Mouse (Mus musculus) lung, postnatal 10 days (tissue): ENCODE results near the gene Plxna3.

Source experiments
- DNase-seq: peaks from one replicate; pipeline ENCODE4 v3.0.0; 2021

Gene Plxna3

GRCm38 (mm10) chrX:74368209-74368909 lies 39.5 kb downstream of the Plxna3 start:
- peak; percentile 80 for DNase-seq

DNA sequence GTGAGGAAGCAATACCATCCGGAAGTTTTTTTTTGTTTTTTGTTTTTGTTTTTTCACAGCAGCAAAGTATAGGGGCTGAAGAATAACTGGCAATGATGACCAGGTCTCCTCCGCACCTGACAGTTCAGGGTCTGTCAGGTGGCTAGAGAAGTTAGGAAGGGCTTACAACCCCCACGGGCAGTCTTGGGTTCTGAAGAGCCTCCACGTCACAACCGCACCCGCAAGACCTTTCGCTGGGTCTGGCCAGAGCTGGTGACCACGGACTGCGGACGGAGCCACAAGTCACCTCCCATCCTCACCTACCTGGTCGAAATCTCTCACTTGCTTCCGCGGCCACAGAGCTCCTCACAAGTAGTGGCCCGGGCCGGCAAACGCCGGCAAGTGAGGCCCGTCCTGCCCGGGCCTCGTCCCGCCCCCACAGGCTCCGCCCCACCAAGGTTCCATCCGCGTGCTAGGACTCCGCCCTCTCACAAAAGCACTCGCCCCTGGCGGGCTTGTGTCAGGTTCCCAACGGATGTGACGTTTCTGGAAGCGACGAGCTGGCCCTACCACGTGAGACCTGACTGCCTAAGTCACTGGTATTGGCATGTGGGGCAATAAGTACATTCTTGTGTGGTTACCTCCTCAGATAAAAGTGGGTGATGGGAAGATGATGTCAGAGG lies 44.2 kb downstream of the Plxna3 start, which contains the start of the genes Ubl4a and Slc10a3:
TSS of gene Ubl4a (minus strand) at position 331 of the 662 bp plus-strand sequence.
TSS of gene Slc10a3 (minus strand) at position 462 of the 662 bp plus-strand sequence.
- DNase-seq: peak; percentile 95

DNA sequence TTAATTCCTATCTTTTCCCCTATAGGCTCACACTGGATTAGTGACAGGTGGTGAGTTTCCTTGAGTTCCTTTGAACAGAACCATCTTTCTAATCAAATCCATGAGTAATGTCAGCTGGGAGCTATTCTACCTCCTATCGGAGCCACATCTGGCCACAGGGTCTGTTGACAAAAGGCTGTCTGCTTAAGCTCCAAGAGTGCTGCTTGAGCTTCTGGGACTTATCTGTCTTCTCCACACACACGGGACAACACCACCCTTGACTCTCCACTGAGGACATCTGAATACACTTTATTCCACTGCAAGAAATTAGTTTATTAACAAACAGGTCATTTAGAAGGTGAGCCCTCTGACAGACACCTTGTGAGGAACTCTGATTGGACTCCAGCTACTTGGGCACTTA lies 55.6 kb downstream of the Plxna3 start:
- DNase-seq: no peak

DNA sequence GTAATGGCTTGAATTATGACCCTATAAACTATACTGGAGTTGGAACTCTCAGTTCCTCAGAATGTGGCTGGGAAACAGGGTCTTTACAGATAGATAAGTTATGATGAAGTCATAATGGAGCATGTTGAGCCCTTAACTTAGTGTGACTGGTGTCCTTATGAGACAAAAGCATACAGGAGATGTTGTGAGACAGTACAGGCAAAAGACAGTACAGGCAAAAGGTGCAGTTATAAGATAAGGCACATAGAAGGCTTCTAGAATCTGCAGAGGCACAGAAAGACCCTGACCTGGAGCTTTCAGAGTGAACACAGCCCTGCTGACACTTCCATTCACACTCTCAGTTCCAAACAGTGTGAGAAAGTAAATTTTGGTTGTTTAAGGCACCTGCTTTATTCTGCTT lies 59.3 kb downstream of the Plxna3 start:
- DNase-seq: no peak

DNA sequence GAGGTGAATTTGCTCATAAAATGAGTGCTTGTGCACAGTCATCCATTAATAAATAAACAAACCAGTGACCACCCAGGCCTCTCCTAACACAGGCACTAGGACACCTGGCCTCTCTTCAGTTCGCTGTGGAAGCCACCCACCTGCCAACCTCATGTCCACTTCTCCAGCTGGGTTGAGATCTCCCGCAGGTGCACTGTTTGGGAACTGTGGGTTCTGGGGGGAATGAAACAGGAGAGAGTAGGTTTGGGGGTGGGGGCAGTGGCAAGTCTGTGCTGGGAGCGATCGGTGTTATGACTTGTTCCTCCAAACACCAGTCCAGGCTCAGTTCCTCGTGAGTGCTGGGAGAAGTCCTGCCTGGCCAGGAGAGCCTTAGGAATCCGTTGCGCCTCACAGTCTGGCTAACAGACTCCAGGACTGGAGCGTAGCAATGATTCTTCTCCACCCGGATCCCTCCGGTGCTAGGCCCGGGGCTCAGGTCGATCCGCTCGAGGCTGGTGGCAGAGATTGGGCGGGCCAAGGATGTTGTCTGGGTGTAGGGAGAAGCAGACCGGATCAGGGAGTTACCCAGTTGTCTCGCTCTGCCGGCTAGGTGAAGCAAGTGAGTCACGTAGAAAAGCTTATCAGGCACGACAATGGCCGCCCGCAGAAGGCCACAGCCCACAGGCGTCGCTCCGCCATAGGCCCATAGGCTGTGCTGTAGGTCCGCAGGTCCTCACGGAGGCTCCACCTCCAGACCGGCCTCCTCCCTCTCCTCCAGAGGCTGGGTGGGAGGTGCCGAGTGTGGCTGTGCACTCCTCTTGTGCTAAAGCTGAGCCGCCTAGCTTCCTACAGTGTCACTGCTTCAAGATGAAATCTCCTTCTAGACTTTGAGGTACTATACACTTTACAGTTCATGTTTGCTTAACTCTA lies 63.9 kb downstream of the Plxna3 start, which contains the start of the genes Fam3a and Ikbkg:
TSS of gene Fam3a (minus strand) at position 738 of the 909 bp plus-strand sequence.
TSS of gene Ikbkg (plus strand) at position 756 of the 909 bp plus-strand sequence.
- peak; percentile 93 for DNase-seq
